Mouse (Mus musculus) small intestine, adult 2 months (tissue): ENCODE results near the gene Ryr2.

ENCODE experiments used
- CTCF ChIP-seq: fragments of 200-500 bp; IDR thresholded peaks from 2 replicates; pipeline ENCODE4 v1.5.1; 2012; ENCODE audit warnings: low read depth, mild to moderate bottlenecking, control low read depth, inconsistent platforms, low read length, moderate library complexity, mixed read lengths; ENCODE audit not compliant: insufficient replicate concordance, insufficient read length; ENCODE audit errors: extremely low read depth
- POLR2A ChIP-seq: fragments of 200-500 bp; IDR thresholded peaks from 2 replicates; pipeline ENCODE4 v1.6.1; 2012; ENCODE audit warnings: low read depth, mild to moderate bottlenecking, control low read depth, inconsistent platforms, low read length, moderate library complexity

DNA sequence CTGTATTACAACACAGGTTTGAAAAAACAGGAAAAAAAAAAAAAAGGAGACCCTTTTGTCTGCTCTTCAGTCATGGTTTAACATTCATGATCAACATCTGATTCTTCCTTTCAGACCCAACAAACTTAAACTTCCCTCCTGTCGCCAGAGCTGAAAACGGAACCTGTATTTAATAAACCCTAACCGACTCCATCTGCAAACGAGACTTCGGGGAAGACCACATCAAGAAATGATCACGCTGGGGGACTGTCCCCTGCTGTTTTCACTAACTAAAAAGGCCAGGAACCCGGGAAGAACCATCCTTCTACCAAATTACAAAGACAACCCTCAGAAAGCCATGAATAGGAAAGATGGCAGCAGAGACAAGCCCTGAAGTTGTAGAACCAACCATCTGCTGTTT is 482.2 kb downstream of the Ryr2 start:
- no peak for TF ChIP-seq CTCF
- no peak for TF ChIP-seq POLR2A
